Mouse (Mus musculus) thymus, postnatal 14 days (tissue): ENCODE results near the gene Lrrc56.
A peak's percentile ranks its signal among the peaks of the same experiment; 100 is the strongest.

ENCODE experiments used
- DNase-seq: peaks from one replicate; pipeline ENCODE4 v3.0.0; 2021

Lrrc56 gene

GRCm38 (mm10) chr7:141192776-141193347 lies 1.1 kb upstream of the Lrrc56 start:
- no peak for DNase-seq

- DNase-seq = peak; percentile 56
Observed at GRCm38 (mm10) chr7:141193348-141193856, 555 bp upstream of the Lrrc56 start.

GRCm38 (mm10) chr7:141194409-141194808 lies 452 bp downstream of the Lrrc56 start:
- no peak for DNase-seq

DNA sequence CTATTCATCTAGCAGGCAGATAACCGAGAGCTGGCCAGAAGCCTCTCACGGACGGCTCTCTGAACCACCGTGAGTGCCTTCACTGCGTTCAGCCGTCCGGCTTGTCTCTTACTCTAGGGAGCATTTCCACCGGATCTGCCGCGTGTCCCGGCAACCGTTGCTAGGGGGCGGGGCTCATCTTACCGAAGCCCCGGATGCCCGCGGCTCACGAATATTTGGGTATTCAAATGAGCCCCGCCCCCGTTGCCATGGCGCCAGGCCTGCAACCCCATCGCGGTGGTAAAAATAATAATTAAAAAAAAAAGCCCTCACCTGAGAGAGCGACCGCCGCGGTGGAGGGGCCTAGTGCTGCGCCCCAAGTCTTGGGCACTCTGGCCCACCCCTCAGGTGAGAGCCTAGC lies 873 bp downstream of the Lrrc56 start:
- peak; percentile 96 for DNase-seq

DNA sequence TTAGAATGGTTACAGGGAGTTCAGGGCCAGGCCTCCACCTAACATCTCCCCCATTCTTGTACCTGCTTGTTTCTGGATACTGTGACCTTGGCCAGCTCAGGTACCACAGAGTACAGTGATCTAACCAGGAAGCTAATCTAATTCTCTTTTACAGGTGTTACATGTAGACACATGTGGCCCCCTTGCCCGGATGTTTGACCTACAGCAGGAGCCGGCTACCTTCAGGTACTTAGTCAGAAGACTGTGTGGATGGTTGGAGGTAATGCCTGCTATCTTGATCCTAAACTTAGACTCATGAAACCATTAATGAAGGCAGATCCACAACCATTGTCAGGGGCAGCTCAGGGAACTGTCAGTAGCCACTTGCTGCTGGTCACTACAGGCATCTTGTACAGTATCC lies 1.8 kb downstream of the Lrrc56 start:
- DNase-seq = no peak

DNA sequence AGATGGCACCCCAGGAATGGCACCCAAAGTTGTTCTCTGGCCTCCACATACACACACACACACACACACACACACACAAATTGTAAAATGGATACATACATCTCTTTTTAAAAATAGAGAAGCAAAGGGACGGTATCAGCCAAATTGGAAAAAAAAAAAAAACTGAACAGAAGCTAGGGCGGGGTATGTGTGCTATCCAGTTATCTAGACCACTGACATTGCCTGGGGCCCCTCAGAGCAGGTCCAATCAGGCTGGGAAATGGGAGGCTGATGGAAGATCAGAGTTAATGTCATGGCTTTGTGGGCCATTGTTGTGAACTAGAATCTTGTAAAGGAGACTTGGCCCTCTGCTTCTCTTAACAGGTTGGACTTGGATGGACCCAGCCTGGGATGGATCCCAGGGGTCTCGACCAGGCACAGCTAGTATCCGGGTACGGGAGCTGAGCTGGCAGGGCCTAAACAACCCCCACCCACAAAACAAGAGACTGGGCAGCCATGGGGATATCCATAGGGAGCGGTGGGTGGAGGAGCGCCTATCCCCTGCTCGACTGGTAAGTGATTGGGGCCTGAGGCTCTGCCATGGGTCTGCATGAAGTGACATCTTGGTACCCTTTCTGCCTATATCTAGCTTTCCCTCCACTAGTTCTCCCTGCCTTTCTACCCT lies 2.8 kb downstream of the Lrrc56 start:
- no peak for DNase-seq

DNA sequence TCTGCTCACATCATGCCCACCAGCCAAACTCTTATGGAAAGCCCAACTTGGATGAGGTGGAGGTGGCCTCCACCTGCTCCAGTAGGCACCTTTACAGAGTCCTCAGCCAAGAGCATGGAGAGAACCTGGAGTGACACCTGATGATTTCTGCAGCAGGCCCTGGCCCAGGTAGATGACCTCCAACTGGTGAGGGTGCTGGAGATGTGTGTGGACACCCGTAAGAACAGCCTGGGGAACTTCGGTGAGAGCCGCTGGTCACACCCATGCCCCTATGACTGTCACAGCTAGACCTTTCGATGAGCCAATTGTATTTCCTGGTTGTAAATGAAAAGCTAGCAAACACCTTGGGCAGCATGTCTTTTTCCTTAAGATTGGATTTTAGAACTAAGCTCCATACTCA lies 4.2 kb downstream of the Lrrc56 start:
- no peak for DNase-seq

GRCm38 (mm10) chr7:141204546-141204945 lies 10.6 kb downstream of the Lrrc56 start:
- DNase-seq = no peak

- no peak for DNase-seq
Observed at GRCm38 (mm10) chr7:141205504-141205903, 11.5 kb downstream of the Lrrc56 start.

- no peak for DNase-seq
Observed at GRCm38 (mm10) chr7:141206182-141206937, 12.4 kb downstream of the Lrrc56 start.

DNA sequence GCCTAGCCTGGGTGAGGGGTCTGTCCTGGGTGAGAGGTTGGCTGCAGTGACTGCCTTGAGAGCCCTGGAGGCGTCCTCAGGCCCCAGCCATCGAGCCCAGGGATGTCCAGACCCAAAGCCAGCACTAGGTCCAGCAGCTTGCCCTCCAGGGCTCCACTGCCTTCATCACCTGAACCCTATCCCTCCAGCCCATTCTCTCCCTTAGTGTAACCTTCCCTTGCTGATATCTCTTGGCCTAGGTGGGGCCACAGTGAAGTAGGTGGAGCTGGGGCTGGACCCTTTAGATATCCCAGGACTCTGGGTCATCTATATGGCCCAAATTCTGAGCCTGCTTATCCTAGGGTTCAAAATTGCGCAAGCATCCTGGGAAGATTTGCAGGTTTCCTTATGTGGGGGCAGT lies 15.6 kb downstream of the Lrrc56 start:
- DNase-seq = no peak

DNA sequence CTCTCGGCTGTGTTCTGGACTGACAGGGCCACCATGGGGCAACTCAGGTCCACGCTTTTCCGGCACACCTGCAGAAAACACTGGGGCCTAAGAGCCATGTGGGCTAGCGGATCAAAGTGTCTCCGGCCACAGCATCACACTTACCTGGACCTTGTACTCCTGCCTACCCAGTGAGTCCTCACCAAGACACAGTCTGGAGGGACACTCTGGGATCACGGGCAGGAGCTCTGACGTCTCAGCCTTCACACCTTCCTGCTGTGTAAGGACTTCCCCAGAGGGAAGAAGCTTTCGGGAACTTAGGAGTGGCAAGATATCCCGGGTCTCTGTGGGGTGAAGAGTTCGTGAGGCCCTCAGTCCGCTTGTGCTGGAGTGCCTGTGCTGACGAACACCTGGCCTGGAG lies 16.2 kb downstream of the Lrrc56 start:
- no peak for DNase-seq

DNA sequence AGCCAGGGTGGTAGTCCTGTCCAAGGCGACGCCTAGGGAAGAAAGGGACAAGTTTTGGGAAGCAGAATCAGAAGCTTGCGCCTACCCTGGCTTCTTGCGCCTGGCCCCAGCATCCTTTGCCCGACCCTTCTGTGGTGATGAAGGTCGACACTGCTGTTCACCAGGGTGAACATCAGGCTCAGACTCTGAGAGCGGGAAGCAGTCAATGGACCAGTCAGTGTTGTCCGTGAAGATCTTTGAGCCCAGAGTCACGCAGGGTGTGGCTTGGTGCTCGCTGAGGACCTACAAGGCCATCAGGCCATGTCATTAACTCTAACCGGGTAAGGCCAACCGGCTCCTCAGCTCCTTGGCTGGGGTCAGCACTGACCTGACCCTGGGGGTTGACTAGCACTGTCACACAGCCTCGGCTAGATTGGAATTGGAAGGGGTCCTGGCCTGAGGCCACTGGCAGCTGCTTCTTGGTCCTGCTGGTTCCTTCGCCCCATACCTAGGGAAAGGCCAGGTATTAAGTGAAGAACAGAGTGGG lies 16.7 kb downstream of the Lrrc56 start:
- DNase-seq = no peak

GRCm38 (mm10) chr7:141213133-141213532 lies 19.2 kb downstream of the Lrrc56 start:
- no peak for DNase-seq

- no peak for DNase-seq
Observed at GRCm38 (mm10) chr7:141213605-141214235, 19.8 kb downstream of the Lrrc56 start, which contains the start of gene Lmntd2. Gene Lmntd2, minus strand, starts transcription at chr7:141214080.

DNA sequence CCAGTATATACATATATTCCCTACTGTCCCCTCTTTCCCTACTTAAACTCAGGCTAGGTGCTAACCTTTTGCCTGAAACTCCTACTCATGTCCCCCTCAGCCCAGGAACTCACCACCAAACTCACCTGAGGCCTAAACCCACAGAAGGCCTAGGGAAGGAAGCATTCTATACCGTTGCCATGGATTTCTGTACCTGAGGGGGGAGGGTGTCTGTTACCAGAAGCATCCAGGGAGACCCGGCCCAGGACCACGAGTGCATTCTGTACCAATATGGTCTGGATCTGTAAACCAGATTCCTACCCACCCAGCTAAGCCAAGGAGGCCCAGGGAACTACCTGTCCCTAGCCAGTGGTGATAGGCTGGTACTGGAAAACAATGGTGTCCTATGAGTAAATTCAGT lies 20.4 kb downstream of the Lrrc56 start:
- no peak for DNase-seq

DNA sequence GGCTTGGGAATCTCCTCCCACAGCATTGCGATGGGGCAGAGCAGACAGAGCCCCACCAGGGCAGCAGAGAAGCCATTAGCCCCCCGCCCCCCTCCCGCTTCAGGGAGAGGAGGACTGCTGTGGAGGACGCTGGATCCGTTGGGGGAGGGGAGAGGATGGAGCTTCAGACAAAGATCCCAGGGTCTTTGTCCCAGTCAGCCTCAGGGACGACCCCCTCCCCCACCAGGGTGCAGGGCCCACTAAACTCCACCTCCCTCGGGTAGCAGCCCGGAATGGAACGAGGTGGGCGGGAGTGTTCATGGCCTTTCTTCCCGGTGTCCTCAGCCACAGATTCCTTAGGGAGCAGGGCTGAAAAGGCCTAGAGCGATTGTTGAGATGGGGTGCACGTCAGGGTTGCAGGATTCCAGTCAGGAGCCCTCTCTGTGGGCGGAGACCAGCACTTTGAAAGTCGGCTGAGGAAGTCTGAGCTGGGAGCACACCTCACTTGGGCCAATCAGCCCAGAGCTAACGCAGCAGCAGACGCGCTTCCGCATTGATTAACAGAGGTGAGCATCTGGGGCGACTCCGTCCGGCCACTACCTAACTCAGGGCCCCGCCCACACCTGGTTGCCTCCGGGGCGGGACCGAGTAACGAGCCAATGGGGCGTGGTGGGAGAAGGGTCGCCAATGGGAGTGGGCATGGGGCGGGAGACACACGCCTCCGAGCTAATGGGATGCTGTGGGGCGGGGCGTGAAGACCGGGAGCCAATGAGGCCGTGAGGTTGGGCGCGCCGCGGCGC lies 21.3 kb downstream of the Lrrc56 start, which contains the start of gene Rassf7:
Gene Rassf7 (plus strand): TSS at position 760 of the 779 bp plus-strand sequence.
- peak; percentile 98 for DNase-seq

DNA sequence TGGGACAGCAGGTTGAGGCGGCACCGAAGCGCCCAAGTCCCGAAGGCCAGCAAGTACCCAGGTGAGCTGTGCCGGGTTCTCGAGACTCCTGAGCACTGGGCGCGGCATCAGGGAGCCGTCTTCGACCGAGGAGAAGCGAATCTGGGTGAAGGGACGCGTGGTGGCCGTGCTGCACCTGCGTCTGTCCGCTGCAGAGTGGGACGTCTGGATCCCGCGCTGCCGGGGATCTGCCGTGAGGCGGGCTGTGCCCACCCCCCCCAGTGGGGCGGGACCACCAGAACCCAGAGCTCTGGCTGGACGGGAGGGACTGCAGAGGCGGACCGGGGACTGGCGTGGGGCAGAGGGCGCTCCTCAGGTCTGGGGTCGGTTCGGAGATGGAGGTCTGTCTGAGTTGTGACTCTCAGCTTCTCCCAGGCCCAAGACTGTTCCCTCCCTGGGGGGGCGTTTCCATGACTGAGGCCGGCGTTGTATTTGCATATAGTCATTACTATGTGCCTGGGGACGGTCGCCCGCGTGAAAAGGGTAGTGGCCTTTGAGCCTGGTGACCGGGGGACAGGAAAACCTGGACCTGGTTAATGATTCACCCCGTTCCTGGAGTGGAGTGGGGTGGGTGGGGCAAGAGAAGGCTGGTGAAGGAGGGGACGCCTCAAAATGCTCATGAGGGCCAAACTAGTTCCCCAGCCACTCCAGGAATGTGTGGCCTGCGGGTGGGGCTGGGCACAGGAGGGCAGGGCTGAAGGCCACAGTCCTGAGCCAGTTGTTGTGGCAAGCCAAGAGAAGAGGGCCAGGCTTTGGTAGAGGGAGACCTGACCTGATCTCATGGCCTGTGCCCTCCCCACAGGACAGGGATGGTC lies 22.1 kb downstream of the Lrrc56 start:
- peak; percentile 65 for DNase-seq

GRCm38 (mm10) chr7:141216894-141217293 lies 22.9 kb downstream of the Lrrc56 start:
- DNase-seq = no peak

GRCm38 (mm10) chr7:141217343-141218013 lies 23.5 kb downstream of the Lrrc56 start:
- DNase-seq = no peak

DNA sequence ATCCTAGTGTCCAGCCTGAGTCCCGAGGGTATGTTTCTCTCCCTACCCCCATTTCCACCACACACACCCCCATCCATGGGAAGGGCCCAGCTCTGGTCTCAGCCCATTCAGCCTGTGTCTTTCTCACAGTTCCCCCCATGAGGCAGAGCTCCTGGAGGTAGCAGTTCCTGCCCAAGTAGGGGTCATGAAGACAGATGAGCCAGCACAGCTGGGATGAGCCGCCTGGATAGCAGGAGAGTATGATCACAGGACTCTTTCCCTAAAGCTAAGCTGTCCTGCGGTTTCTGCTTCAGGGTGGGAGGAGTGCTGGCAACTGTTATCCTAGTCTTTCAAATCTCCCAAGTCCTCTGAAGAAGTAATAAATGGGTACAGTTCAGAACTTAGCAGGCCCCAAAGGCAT lies 24.2 kb downstream of the Lrrc56 start:
- DNase-seq = no peak
